Mouse (Mus musculus) neural tube, embryonic 14.5 days (tissue): ENCODE results near the gene Gm20388. TPM values are rescaled to one million over a fixed set of nuclear protein-coding genes. Genes with fewer than 3 reads are reported as not detected.

Source experiments
- ATAC-seq: fragments of 200-750 bp; cut with Nextera tagmentation; 2 replicates; pipeline ENCODE4 v1.8.0; 2017; ENCODE audit warnings: low read depth, mild to moderate bottlenecking, moderate TSS enrichment, moderate library complexity
- H3K27ac ChIP-seq: fragments of 300-500 bp; sonication (generic); 2 replicates; pipeline ENCODE4 v1.5.1; 2014; ENCODE audit warnings: low read depth, mild to moderate bottlenecking, control low read depth, low read length, moderate library complexity, mixed read lengths
- H3K27me3 ChIP-seq: fragments of 300-500 bp; sonication (generic); 2 replicates; pipeline ENCODE4 v1.6.1; 2014; ENCODE audit warnings: low read length; ENCODE audit not compliant: control insufficient read depth, insufficient read depth
- H3K36me3 ChIP-seq: fragments of 300-500 bp; sonication (generic); 2 replicates; pipeline ENCODE4 v1.6.1; 2014; ENCODE audit warnings: low read length, mixed read lengths; ENCODE audit not compliant: control insufficient read depth, insufficient read depth
- H3K4me1 ChIP-seq: fragments of 300-500 bp; sonication (generic); 2 replicates; pipeline ENCODE4 v1.6.1; 2014; ENCODE audit warnings: low read length; ENCODE audit not compliant: control insufficient read depth, insufficient read depth
- H3K4me2 ChIP-seq: fragments of 300-500 bp; sonication (generic); 2 replicates; pipeline ENCODE4 v1.6.1; 2014; ENCODE audit warnings: mild to moderate bottlenecking, low read depth, low read length, control low read depth
- H3K4me3 ChIP-seq: fragments of 300-500 bp; sonication (generic); 2 replicates; pipeline ENCODE4 v1.5.1; 2014; ENCODE audit warnings: low read depth, low read length, control low read depth, mixed read lengths
- H3K9ac ChIP-seq: fragments of 300-500 bp; sonication (generic); replicated peaks from 2 replicates; pipeline ENCODE4 v1.6.1; 2014; ENCODE audit warnings: low read depth, mild to moderate bottlenecking, control low read depth, low read length, mixed read lengths
- H3K9me3 ChIP-seq: fragments of 300-500 bp; sonication (generic); 2 replicates; pipeline ENCODE4 v1.6.1; 2016; ENCODE audit warnings: low read length; ENCODE audit not compliant: control insufficient read depth
- WGBS: fragments of 180-500 bp; shearing (Covaris S2); extraction: QIAGEN DNeasy Blood & Tissue Kit; methylation state at CpG from one replicate; pipeline ENCODE4 v1.1.7; 2014; 5-methylcytosine and 5-hydroxymethylcytosine counted together
- polyA plus RNA-seq: library from polyadenylated mRNA; unstranded; fragments of >200 nt; fragmentation: Nextera tagmentation; extraction: Ambion mirVana; gene quantifications from 2 replicates; pipeline ENCODE4 v1.2.1, GENCODE M21; 2014

Gene Gm20388
- polyA plus RNA-seq, 1 experiment from 2014 or later, result 10.3 TPM

DNA sequence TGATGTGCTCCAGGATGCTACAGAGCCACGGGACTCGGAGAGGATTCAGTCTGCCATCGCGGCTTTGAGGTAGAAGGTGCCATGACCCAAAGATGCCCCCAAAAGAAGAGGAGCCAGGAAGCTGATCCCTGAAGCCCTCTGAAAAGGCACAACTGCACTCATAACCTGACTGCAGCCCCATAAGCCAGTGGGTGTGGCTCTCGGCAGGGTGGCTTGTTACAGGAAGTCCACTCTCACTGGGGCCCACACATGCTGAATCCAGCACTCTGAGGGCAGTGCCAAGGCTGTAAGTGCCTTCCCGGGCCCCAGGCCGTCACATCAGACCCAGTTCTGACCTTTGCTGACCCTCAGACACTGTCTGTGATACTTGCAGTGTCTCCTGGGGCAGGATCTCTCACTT is 2601.8 kb downstream of the Gm20388 start:
- Histone ChIP-seq H3K4me2 (no peak overlapping the region), H3K9ac (no peak overlapping the region), H3K27me3 (no peaks in the 10 kb centered on the region), H3K27ac (no peak overlapping the region), H3K4me1 (no peaks in the 10 kb centered on the region; the same call in 1 of the 2 replicates), H3K36me3 (no peaks in the 10 kb centered on the region), H3K9me3 (no peaks in the 10 kb centered on the region), H3K4me3 (no peak overlapping the region)
- ATAC-seq, result no peak
- 74% methylated on average over 7 of the region's 7 CpGs for WGBS

DNA sequence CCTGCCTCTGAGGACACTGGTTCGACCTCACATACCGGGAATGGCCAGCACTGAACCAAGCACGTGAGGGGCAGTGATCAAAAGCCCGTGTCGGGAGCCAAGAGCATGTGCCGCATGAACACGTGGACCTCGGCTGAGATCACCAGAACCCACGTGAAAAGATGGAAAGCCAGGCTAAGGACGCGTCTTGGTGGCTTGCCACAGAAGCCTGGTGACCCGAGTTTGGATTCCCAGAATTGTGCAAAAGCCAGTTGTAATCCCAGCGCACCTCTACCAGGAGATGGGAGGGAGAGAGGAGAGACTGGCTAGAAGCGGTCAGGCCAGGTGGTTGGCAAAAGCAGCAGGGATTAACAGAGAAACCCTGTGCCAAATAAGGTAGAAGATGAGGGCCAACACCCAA is 2605.1 kb downstream of the Gm20388 start:
- Histone ChIP-seq H3K36me3 (no peaks in the 10 kb centered on the region), H3K27me3 (no peaks in the 10 kb centered on the region), H3K4me3 (no peak overlapping the region), H3K4me2 (no peak overlapping the region), H3K27ac (no peak overlapping the region), H3K9ac (no peak overlapping the region), H3K9me3 (no peaks in the 10 kb centered on the region), H3K4me1 (no peaks in the 10 kb centered on the region; the same call in 1 of the 2 replicates)
- ATAC-seq, result no peak
- 91% methylated on average over 14 of the region's 14 CpGs for WGBS

GRCm38 (mm10) chr8:122517541-122518190 is 2607.0 kb downstream of the Gm20388 start:
- Histone ChIP-seq H3K27me3 (no peaks in the 10 kb centered on the region), H3K9me3 (no peaks in the 10 kb centered on the region), H3K4me1 (no peaks in the 10 kb centered on the region; the same call in 1 of the 2 replicates), H3K4me2 (no peak overlapping the region), H3K9ac (no peak overlapping the region), H3K4me3 (no peak overlapping the region), H3K36me3 (no peaks in the 10 kb centered on the region), H3K27ac (peak overlapping the region; percentile 12; the same call in 1 of the 2 replicates)
- no peak for ATAC-seq
- 12% methylated on average over 6 of the region's 6 CpGs for WGBS

DNA sequence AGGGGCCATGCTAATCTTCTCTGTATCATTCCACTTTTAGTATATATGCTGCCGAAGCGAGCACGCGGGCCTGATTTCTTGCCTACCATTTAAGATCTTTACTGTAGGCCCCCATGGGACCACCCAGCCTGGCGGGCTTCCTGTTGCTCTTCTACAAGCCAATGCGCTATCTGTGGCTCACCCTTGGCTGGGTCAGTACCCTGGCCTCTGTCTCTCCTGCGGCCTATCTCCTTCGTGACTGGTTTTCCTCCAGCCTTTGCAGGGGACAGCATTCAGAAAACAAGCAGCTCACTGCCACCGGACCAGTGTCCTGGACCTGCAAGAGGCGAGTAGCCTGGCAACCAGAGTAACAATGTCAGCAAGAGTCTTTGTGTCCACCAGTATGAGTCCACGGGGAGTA is 2610.0 kb downstream of the Gm20388 start:
- Histone ChIP-seq H3K9ac (no peak overlapping the region), H3K27ac (no peak overlapping the region), H3K27me3 (no peaks in the 10 kb centered on the region), H3K4me3 (no peak overlapping the region), H3K9me3 (no peaks in the 10 kb centered on the region), H3K4me1 (peaks cover 24% of the 10 kb centered on the region), H3K36me3 (no peaks in the 10 kb centered on the region), H3K4me2 (no peak overlapping the region)
- no peak for ATAC-seq
- WGBS, result 82% methylated on average over 11 of the region's 11 CpGs

GRCm38 (mm10) chr8:122522796-122523651 is 2612.4 kb downstream of the Gm20388 start:
- 52% methylated on average over 14 of the region's 14 CpGs for WGBS
- no peaks in the 10 kb centered on the region for H3K27me3 ChIP-seq
- peak overlapping the region; percentile 29; the same call in 1 of the 2 replicates for H3K4me2 ChIP-seq
- no peaks in the 10 kb centered on the region for H3K36me3 ChIP-seq
- peaks cover 24% of the 10 kb centered on the region for H3K4me1 ChIP-seq
- H3K4me3 ChIP-seq, result no peak overlapping the region
- no peak overlapping the region for H3K9ac ChIP-seq
- peak overlapping the region; percentile 78 for H3K27ac ChIP-seq
- ATAC-seq, result no peak; the same call in 1 of the 2 replicates
- H3K9me3 ChIP-seq, result no peaks in the 10 kb centered on the region

- 7% methylated on average over 23 of the region's 23 CpGs for WGBS
- Histone ChIP-seq H3K9ac (no peak overlapping the region), H3K36me3 (no peaks in the 10 kb centered on the region), H3K4me2 (peak overlapping the region; percentile 29), H3K27me3 (no peaks in the 10 kb centered on the region), H3K27ac (peak overlapping the region; percentile 78), H3K4me3 (no peak overlapping the region), H3K4me1 (peaks cover 24% of the 10 kb centered on the region), H3K9me3 (no peaks in the 10 kb centered on the region)
- ATAC-seq, result peak; percentile 73
These were observed 2613.2 kb downstream of the Gm20388 start for GRCm38 (mm10) chr8:122523652-122524360.

DNA sequence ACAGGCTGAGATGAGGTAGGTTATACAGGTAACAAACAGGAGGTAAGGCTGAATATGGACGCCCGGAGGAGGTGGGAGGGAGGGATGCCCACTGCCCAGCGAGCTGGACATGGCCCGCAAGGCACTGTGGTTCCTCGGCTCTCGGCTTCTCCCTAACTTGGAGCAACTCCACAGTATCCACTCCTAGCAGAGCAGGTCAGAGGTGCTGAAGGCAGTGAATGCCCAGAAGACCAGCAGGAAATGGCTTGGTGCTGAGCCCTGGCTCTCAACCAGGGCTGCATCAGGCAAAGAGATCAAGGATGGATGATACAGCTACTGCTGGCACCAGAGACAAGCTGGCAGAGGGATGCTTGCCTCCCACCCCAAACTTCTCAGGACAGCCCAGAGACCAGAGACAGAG is 2613.9 kb downstream of the Gm20388 start:
- WGBS, result 77% methylated on average over 6 of the region's 6 CpGs
- H3K4me2 ChIP-seq, result no peak overlapping the region; the same call in 1 of the 2 replicates
- no peaks in the 10 kb centered on the region for H3K9me3 ChIP-seq
- no peaks in the 10 kb centered on the region for H3K36me3 ChIP-seq
- H3K27me3 ChIP-seq, result no peaks in the 10 kb centered on the region
- no peak overlapping the region for H3K27ac ChIP-seq
- ATAC-seq, result no peak
- H3K4me1 ChIP-seq, result peaks cover 24% of the 10 kb centered on the region
- no peak overlapping the region for H3K9ac ChIP-seq
- no peak overlapping the region for H3K4me3 ChIP-seq

GRCm38 (mm10) chr8:122525004-122525403 is 2614.4 kb downstream of the Gm20388 start:
- Histone ChIP-seq H3K4me1 (peaks cover 24% of the 10 kb centered on the region), H3K4me3 (no peak overlapping the region), H3K36me3 (no peaks in the 10 kb centered on the region), H3K4me2 (no peak overlapping the region), H3K9me3 (no peaks in the 10 kb centered on the region), H3K9ac (no peak overlapping the region), H3K27ac (no peak overlapping the region), H3K27me3 (no peaks in the 10 kb centered on the region)
- 78% methylated on average over 6 of the region's 6 CpGs for WGBS
- ATAC-seq, result no peak
